In genomic region chr7:15974712-15975111, GRCm38 (mm10) we compare ENCODE assay signal across 8 mouse cellular contexts. TPM values are rescaled to one million over a fixed set of nuclear protein-coding genes. Genes with fewer than 3 reads are reported as not detected.
DNase-seq lines count a peak whose midpoint lies in the region; ATAC-seq and TF ChIP-seq lines count a peak whose summit lies in the region.

No protein-coding gene starts in this region.

- 64% methylated on average over 5 of the region's 5 CpGs for WGBS in forebrain, embryonic 10.5 days
- WGBS in forebrain, embryonic 15.5 days, result 56% methylated on average over 5 of the region's 5 CpGs
- WGBS in liver, postnatal 0 days (ENCODE audit: insufficient replicate concordance), result 44% methylated on average over 5 of the region's 5 CpGs
- WGBS in small intestine, adult 2 months, result 37% methylated on average over 5 of the region's 5 CpGs

- peak; percentile 83 for TF ChIP-seq CTCF in liver, postnatal 0 days (IDR thresholded peaks at IDR 0.05; ENCODE audit: low read depth)
- peak; percentile 89 for TF ChIP-seq CTCF in small intestine, adult 2 months (IDR thresholded peaks at IDR 0.05; ENCODE audit: extremely low read depth, insufficient read length, insufficient replicate concordance, low read depth, low read length)

- ATAC-seq in forebrain, embryonic 15.5 days (replicated peaks), result no peak
- no peak for ATAC-seq in liver, postnatal 0 days

- H3K27me3 ChIP-seq in forebrain, embryonic 10.5 days (ENCODE audit: poor library complexity, severe bottlenecking), result no peaks in the 10 kb centered on the region
- H3K27me3 ChIP-seq in forebrain, embryonic 15.5 days, result no peaks in the 10 kb centered on the region
- no peaks in the 10 kb centered on the region for H3K27me3 ChIP-seq in liver, postnatal 0 days (ENCODE audit: insufficient read depth, low read length)
- no peaks in the 10 kb centered on the region for H3K27me3 ChIP-seq in small intestine, adult 2 months (ENCODE audit: control insufficient read depth, insufficient read depth, low read length)

- H3K4me3 ChIP-seq in forebrain, embryonic 10.5 days, result no peak overlapping the region
- no peak overlapping the region for H3K4me3 ChIP-seq in forebrain, embryonic 15.5 days
- no peak overlapping the region for H3K4me3 ChIP-seq in liver, postnatal 0 days (ENCODE audit: low read depth, low read length)
- no peak overlapping the region for H3K4me3 ChIP-seq in small intestine, adult 2 months (ENCODE audit: low read depth, low read length)

- H3K4me1 ChIP-seq in forebrain, embryonic 10.5 days, result no peaks in the 10 kb centered on the region
- H3K4me1 ChIP-seq in forebrain, embryonic 15.5 days, result no peaks in the 10 kb centered on the region
- no peaks in the 10 kb centered on the region for H3K4me1 ChIP-seq in liver, postnatal 0 days (ENCODE audit: insufficient read depth)
- no peaks in the 10 kb centered on the region for H3K4me1 ChIP-seq in small intestine, adult 2 months (ENCODE audit: control insufficient read depth, insufficient read depth, insufficient read length, low read length)

- H3K9me3 ChIP-seq in forebrain, embryonic 10.5 days, result peaks cover 7% of the 10 kb centered on the region
- no peaks in the 10 kb centered on the region for H3K9me3 ChIP-seq in forebrain, embryonic 15.5 days
- 0 out of 2 replicates have a peak, but pooled peaks cover 3% of the 10 kb centered on the region for H3K9me3 ChIP-seq in liver, postnatal 0 days (ENCODE audit: low read length)

- peaks cover 97% of the 10 kb centered on the region for H3K36me3 ChIP-seq in forebrain, embryonic 10.5 days (replicated peaks)
- peaks cover 71% of the 10 kb centered on the region for H3K36me3 ChIP-seq in forebrain, embryonic 15.5 days
- peaks cover 52% of the 10 kb centered on the region for H3K36me3 ChIP-seq in liver, postnatal 0 days (replicated peaks; ENCODE audit: insufficient read depth, low read length)
- H3K36me3 ChIP-seq in small intestine, adult 2 months (ENCODE audit: control insufficient read depth, insufficient read depth, low read length), result peaks cover 58% of the 10 kb centered on the region

- no peak for TF ChIP-seq POLR2A in small intestine, adult 2 months (IDR thresholded peaks at IDR 0.05; ENCODE audit: low read depth, low read length)

- H3K9ac ChIP-seq in forebrain, embryonic 15.5 days (replicated peaks), result no peak overlapping the region
- no peak overlapping the region for H3K9ac ChIP-seq in liver, postnatal 0 days (replicated peaks)

- DNase-seq in forebrain, embryonic 10.5 days (ENCODE audit: extremely low spot score, low spot score), result peak; percentile 35
- DNase-seq in right cerebral cortex, adult 18-20 months, result peak; percentile 64
- DNase-seq in right cerebral cortex, postnatal 36 days (ENCODE audit: low spot score in 2 of 2), result no peak
- peak; percentile 67 for DNase-seq in cerebellum, adult 9-11 months
- DNase-seq in heart, postnatal 4 days, result peak; percentile 75
- DNase-seq in liver, postnatal 0 days, result peak; percentile 73

- TF ChIP-seq EP300 in liver, postnatal 0 days (IDR thresholded peaks at IDR 0.05; ENCODE audit: low read depth), result no peak

- H3K27ac ChIP-seq in forebrain, embryonic 10.5 days, result no peak overlapping the region
- no peak overlapping the region for H3K27ac ChIP-seq in forebrain, embryonic 15.5 days (replicated peaks)
- no peak overlapping the region for H3K27ac ChIP-seq in liver, postnatal 0 days (ENCODE audit: low read depth)
- H3K27ac ChIP-seq in small intestine, adult 2 months (ENCODE audit: insufficient read depth, low read depth, low read length), result no peak overlapping the region

- H3K4me2 ChIP-seq in forebrain, embryonic 15.5 days (replicated peaks), result no peak overlapping the region
- no peak overlapping the region for H3K4me2 ChIP-seq in liver, postnatal 0 days (ENCODE audit: low read depth, low read length)

RNA-seq across cellular contexts. Expression of gene Ehd2, which starts 7.3 kb away (rescaled TPM):
- 10.1 and 11.2 TPM in 2 replicates for polyA plus RNA-seq in forebrain, embryonic 10.5 days (2016; fragmentation: Nextera tagmentation; extraction: Ambion mirVana)
- 3.7 and 5.0 TPM in 2 replicates for polyA plus RNA-seq in forebrain, embryonic 15.5 days (2015; fragmentation: Nextera tagmentation; extraction: Ambion mirVana)
- 100 to 1,000 TPM; 193 to 197 TPM for total RNA-seq in heart, postnatal 4 days (2021)
- 1.9 and 2.7 TPM in 2 replicates for polyA plus RNA-seq in liver, postnatal 0 days (2015; fragmentation: Nextera tagmentation; extraction: Ambion mirVana)
- 11.9 and 14.5 TPM in 2 replicates for polyA plus RNA-seq in small intestine, adult 2 months (2012; rRNA removed)

RNA-seq across cellular contexts. Expression of gene Nop53, which starts 28.8 kb away (rescaled TPM):
- polyA plus RNA-seq in forebrain, embryonic 10.5 days (2016; fragmentation: Nextera tagmentation; extraction: Ambion mirVana), result 171 and 179 TPM in 2 replicates
- 144 and 150 TPM in 2 replicates for polyA plus RNA-seq in forebrain, embryonic 15.5 days (2015; fragmentation: Nextera tagmentation; extraction: Ambion mirVana)
- total RNA-seq in heart, postnatal 4 days (2021), result 100 to 1,000 TPM; 139 to 142 TPM
- polyA plus RNA-seq in liver, postnatal 0 days (2015; fragmentation: Nextera tagmentation; extraction: Ambion mirVana), result 82.6 and 90.6 TPM in 2 replicates
- polyA plus RNA-seq in small intestine, adult 2 months (2012; rRNA removed), result 56.8 and 120 TPM in 2 replicates

RNA-seq across cellular contexts. Expression of gene Selenow, which starts 52.5 kb away (rescaled TPM):
- 828 and 843 TPM in 2 replicates for polyA plus RNA-seq in forebrain, embryonic 10.5 days (2016; fragmentation: Nextera tagmentation; extraction: Ambion mirVana)
- 1,503 and 1,574 TPM in 2 replicates for polyA plus RNA-seq in forebrain, embryonic 15.5 days (2015; fragmentation: Nextera tagmentation; extraction: Ambion mirVana)
- total RNA-seq in heart, postnatal 4 days (2021), result 100 to 1,000 TPM; 194 to 214 TPM
- polyA plus RNA-seq in liver, postnatal 0 days (2015; fragmentation: Nextera tagmentation; extraction: Ambion mirVana), result 158 and 189 TPM in 2 replicates
- 160 and 311 TPM in 2 replicates for polyA plus RNA-seq in small intestine, adult 2 months (2012; rRNA removed)

Comparison
In these comparisons a context has a peak if more than half of its experiments do, and no peak if none do; other contexts are left out.
1. DNase-seq: peak in forebrain, embryonic 10.5 days (single experiment), right cerebral cortex, adult 18-20 months (single experiment), cerebellum, adult 9-11 months (single experiment), heart, postnatal 4 days (single experiment) and liver, postnatal 0 days (single experiment); none in right cerebral cortex, postnatal 36 days (0 of 2).